Mouse (Mus musculus): Measurements from ENCODE around the gene Gm973. TPM values are rescaled to one million over a fixed set of nuclear protein-coding genes. Genes with fewer than 3 reads are reported as not detected.
A peak's percentile ranks its signal among the peaks of the same experiment; 100 is the strongest.

Gm973 gene
- polyA plus RNA-seq, 1 experiment: 72.5 TPM

DNA sequence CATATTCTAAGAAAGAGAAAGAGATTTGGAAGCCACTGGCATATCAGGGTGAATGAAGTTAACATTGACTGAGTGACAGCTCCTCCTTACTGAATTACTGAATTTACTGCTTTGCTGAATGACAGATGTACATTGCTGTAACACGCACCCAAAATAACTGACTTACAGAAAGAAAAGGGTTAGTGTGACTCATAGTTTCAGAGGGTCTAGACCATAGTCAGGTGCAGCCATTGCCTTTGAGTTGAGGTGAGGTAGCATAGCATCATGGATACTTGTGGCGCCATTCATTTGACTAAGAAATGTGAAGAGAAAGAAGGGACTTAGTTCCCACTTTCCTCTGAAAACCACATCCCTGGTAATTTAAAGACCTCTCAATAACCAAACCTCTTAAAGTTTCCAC is 157.6 kb downstream of the Gm973 start:
- TF ChIP-seq POLR2A (IDR thresholded peaks at IDR 0.05; ENCODE audit: control insufficient read depth, low read depth, low read length) (no peak), CTCF (IDR thresholded peaks at IDR 0.05; ENCODE audit: control insufficient read depth, insufficient read depth, insufficient replicate concordance, low read depth, low read length) (no peak)
- Histone ChIP-seq H3K4me1 (ENCODE audit: control insufficient read depth, insufficient read depth, low read length) (0 out of 2 replicates have a peak, but pooled peaks cover under 1% of the 10 kb centered on the region), H3K4me3 (ENCODE audit: control insufficient read depth, low read depth, low read length) (no peak overlapping the region), H3K27me3 (ENCODE audit: control insufficient read depth, insufficient read depth, low read length) (no peaks in the 10 kb centered on the region), H3K36me3 (ENCODE audit: control insufficient read depth, insufficient read depth, low read length) (no peaks in the 10 kb centered on the region), H3K27ac (ENCODE audit: control insufficient read depth, insufficient read depth, low read depth, low read length) (no peak overlapping the region)

DNA sequence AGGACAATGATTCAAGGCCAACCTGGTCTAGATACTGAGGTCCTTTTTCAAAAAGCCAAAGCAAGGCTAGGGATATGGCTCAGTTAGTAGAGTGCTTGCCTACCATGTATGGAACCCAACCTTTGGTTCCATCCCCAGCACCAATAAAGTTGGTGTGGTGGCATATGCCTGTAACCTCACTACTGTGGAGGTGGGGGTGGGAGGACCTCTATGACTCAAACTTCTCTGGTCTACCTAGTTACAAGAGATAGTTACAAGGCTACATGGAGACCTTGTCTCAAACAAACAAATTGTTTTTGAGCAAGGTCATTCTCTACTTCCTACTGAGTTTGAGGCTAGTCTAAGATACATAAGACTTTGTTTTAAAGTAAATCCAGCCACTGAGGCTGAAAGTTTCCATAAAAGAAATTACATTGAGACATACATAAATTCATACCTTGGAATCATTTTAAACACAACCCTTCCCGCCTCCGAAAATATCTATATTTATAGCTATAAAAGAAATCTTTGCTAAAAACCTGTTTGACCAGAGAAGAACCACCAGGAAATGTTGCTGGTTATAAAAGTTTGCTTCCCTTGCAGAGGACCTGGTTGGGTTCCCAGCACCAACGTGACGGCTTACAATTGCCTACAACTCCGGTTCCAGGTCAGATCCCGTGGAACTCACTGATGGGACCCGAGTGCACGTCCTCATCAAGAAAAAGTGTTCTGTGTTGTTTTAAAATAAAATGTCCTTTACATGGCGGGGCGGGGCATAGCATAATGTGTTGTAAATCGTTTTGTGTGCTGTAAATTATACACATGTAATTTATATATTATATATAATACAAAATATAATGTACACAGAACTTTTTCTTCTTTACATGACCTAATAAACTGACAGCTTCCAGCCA is 168.1 kb downstream of the Gm973 start:
- peak overlapping the region; percentile 77 for H3K4me3 ChIP-seq (ENCODE audit: control insufficient read depth, low read depth, low read length)
- peak overlapping the region; percentile 84 for H3K27ac ChIP-seq (ENCODE audit: control insufficient read depth, insufficient read depth, low read depth, low read length)
- H3K4me1 ChIP-seq (ENCODE audit: control insufficient read depth, insufficient read depth, low read length): peaks cover 5% of the 10 kb centered on the region
- TF ChIP-seq POLR2A (IDR thresholded peaks at IDR 0.05; ENCODE audit: control insufficient read depth, low read depth, low read length): no peak
- TF ChIP-seq CTCF (IDR thresholded peaks at IDR 0.05; ENCODE audit: control insufficient read depth, insufficient read depth, insufficient replicate concordance, low read depth, low read length): no peak
- no peaks in the 10 kb centered on the region; the same call in 1 of the 2 replicates for H3K36me3 ChIP-seq (ENCODE audit: control insufficient read depth, insufficient read depth, low read length)
- no peaks in the 10 kb centered on the region for H3K27me3 ChIP-seq (ENCODE audit: control insufficient read depth, insufficient read depth, low read length)

DNA sequence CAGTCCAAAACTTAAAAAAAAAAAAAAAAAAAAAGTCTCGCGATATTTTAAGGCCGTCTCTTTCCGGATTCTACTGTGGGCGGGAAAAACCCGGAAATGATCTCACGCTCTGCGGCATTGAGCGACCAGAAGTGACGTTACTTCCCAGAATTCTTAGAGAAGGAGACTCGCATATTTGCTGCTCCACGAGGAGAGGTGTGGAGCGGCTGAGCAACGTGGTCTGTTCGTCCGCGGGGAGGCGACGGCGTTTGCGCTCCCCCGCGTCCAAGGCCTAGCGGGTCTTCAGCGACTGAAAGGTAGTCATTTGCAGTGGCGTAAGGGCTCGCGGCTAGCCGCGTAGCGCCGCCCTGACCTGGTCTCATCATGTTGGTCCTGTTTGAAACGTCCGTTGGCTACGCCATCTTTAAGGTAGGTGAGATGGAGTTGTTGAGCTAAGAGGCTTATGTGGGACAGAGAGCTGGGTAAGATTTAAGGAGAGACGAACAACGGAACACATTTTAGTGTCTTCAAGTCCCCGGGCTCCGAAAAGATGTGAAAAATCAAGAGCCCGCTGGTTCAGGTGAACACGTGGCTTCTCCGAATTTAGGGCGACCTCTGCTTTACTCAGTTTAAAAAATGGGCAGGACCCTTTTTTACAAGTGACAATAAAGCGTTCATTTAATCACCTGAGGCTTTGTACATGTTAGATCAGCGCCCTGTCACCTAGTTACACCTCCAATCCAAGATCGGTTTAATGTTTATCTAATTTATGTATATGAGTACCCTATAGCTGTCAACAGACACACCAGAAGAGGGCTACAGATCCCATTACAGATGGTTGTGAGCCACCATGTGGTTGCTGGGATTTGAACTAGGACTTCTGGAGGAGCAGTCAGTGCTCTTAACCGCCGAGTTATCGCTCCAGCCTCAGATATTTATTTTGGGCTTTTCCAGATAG is 169.0 kb downstream of the Gm973 start, which contains the start of gene Nop58:
Gene Nop58, plus strand, starts transcription at position 153 of the 937 bp plus-strand sequence.
- Histone ChIP-seq H3K4me3 (ENCODE audit: control insufficient read depth, low read depth, low read length) (peak within 1 kb of the TSS; percentile 100), H3K27ac (ENCODE audit: control insufficient read depth, insufficient read depth, low read depth, low read length) (peak within 1 kb of the TSS; percentile 100), H3K27me3 (ENCODE audit: control insufficient read depth, insufficient read depth, low read length) (no peaks in the 10 kb centered on the region), H3K4me1 (ENCODE audit: control insufficient read depth, insufficient read depth, low read length) (peaks cover 5% of the 10 kb centered on the region), H3K36me3 (ENCODE audit: control insufficient read depth, insufficient read depth, low read length) (no peaks in the 10 kb centered on the region; the same call in 1 of the 2 replicates)
- TF ChIP-seq POLR2A (IDR thresholded peaks at IDR 0.05; ENCODE audit: control insufficient read depth, low read depth, low read length) (peak; percentile 98), CTCF (IDR thresholded peaks at IDR 0.05; ENCODE audit: control insufficient read depth, insufficient read depth, insufficient replicate concordance, low read depth, low read length) (no peak)

Other genes starting within 250 kb of the Gm973 start
- gene Fzd7, start 33.8 kb upstream of the Gm973 start, polyA plus RNA-seq (2012; rRNA removed): 1.4 and 1.5 TPM in 2 replicates
- 22.2 and 32.2 TPM in 2 replicates for gene Sumo1, start 154.6 kb downstream of the Gm973 start, polyA plus RNA-seq (2012; rRNA removed)
- gene Nop58, start 168.7 kb downstream of the Gm973 start, polyA plus RNA-seq (2012; rRNA removed): 27.0 and 29.6 TPM in 2 replicates
- 1.3 and 1.8 TPM in 2 replicates for gene Bmpr2, start 247.1 kb downstream of the Gm973 start, polyA plus RNA-seq (2012; rRNA removed)